Mouse (Mus musculus): Measurements from ENCODE around the gene Klk9.

DNA sequence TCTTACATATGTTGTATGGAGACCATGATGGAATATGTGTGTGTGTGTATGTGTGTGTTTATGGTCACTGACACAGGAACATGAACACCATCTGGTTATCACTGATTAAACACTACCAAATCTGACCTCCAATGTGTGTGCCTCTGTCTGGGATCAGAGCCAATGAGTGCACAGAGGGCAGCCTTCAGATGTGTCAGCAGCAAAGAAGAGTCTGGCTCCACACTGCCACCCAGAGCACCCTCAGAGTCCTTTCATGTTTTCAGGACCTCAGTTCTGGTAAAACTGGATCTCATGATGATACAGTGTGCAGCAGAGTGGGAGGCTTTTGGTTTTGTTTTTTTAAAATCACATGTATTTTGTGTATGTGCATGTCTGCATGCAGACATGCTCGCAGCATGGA is 6.4 kb upstream of the Klk9 start:
- TF ChIP-seq POLR2A (IDR thresholded peaks at IDR 0.05; ENCODE audit: extremely low read depth, insufficient read depth, low read length): no peak
- TF ChIP-seq CTCF (IDR thresholded peaks at IDR 0.05; ENCODE audit: low read depth, low read length): no peak

Measured in liver, adult 2 months (tissue).